Mouse (Mus musculus) left cerebral cortex, adult 2 months (tissue): ENCODE results near the gene Calm3. TPM values are rescaled to one million over a fixed set of nuclear protein-coding genes. Genes with fewer than 3 reads are reported as not detected.

Experiments
- DNase-seq, 2 experiments: peaks; one replicate each; pipeline ENCODE4 v3.0.0; 2021 to 2022; ENCODE audit warnings: low spot score in 2 of 2, mixed read lengths in 1 of 2; ENCODE audit errors: extremely low spot score in 1 of 2
- H3K27ac ChIP-seq: fragments of 200-600 bp; 2 replicates; pipeline ENCODE4 v1.8.1; 2022
- H3K4me3 ChIP-seq: fragments of 200-600 bp; 2 replicates; pipeline ENCODE4 v1.8.1; 2022
- CTCF ChIP-seq: fragments of 200-600 bp; IDR thresholded peaks from 2 replicates; pipeline ENCODE4 v1.8.1; 2022; ENCODE audit warnings: antibody characterized with exemption, mild to moderate bottlenecking, moderate library complexity
- intact Hi-C: fragments of 180-260 bp; cut with DNase I; formaldehyde crosslinking; loops from one replicate; pipeline ENCODE4 v1.15.1; 2025
- total RNA-seq, 2 experiments: library from RNA; stranded (reverse); gene quantifications; 2 replicates each; pipeline ENCODE4 v1.2.3; 2021

Calm3 gene
- total RNA-seq, 2 experiments from 2014 or later: 1,732 to 1,834 TPM

GRCm38 (mm10) chr7:16913806-16914452 is 10.0 kb downstream of the Calm3 start:
- intact Hi-C loops: loop anchor here (1.0 to 5.0 kb wide), 2 partner anchors 19 to 167 kb away; no protein-coding TSS in a partner anchor
- Histone ChIP-seq H3K27ac (no peak overlapping the region), H3K4me3 (no peak overlapping the region)
- peak; percentile 73 to 79 for DNase-seq
- TF ChIP-seq CTCF: peak; percentile 92

GRCm38 (mm10) chr7:16912360-16912759 is 11.6 kb downstream of the Calm3 start:
- DNase-seq: no peak
- Histone ChIP-seq H3K4me3 (no peak overlapping the region), H3K27ac (no peak overlapping the region)
- no peak for TF ChIP-seq CTCF
- intact Hi-C loops: loop anchor here (5.0 kb wide), 1 partner anchor 165 kb away; no protein-coding TSS in a partner anchor

- intact Hi-C loops: loop anchor here (5.0 kb wide), 1 partner anchor 165 kb away; no protein-coding TSS in a partner anchor
- no peak overlapping the region for H3K4me3 ChIP-seq
- H3K27ac ChIP-seq: no peak overlapping the region
- no peak for DNase-seq
- no peak for TF ChIP-seq CTCF
Measured at GRCm38 (mm10) chr7:16911904-16912303, 12.0 kb downstream of the Calm3 start.

GRCm38 (mm10) chr7:16909909-16910308 is 14.0 kb downstream of the Calm3 start:
- Histone ChIP-seq H3K27ac (no peak overlapping the region), H3K4me3 (no peak overlapping the region)
- intact Hi-C loops: loop anchor here (5.0 kb wide), 1 partner anchor 163 kb away; no protein-coding TSS in a partner anchor
- DNase-seq: no peak
- no peak for TF ChIP-seq CTCF

- Histone ChIP-seq H3K27ac (no peak overlapping the region), H3K4me3 (no peak overlapping the region)
- DNase-seq: no peak
- TF ChIP-seq CTCF: no peak
- intact Hi-C loops: no loop called here
Measured at GRCm38 (mm10) chr7:16908859-16909258, 15.1 kb downstream of the Calm3 start.

- Histone ChIP-seq H3K4me3 (no peak overlapping the region), H3K27ac (no peak overlapping the region)
- intact Hi-C loops: no loop called here
- DNase-seq: no peak
- TF ChIP-seq CTCF: no peak
Measured at GRCm38 (mm10) chr7:16908367-16908766, 15.5 kb downstream of the Calm3 start.

- intact Hi-C loops: no loop called here
- Histone ChIP-seq H3K27ac (no peak overlapping the region), H3K4me3 (no peak overlapping the region)
- TF ChIP-seq CTCF: no peak
- DNase-seq: no peak
Measured at GRCm38 (mm10) chr7:16907842-16908241, 16.1 kb downstream of the Calm3 start.

- Histone ChIP-seq H3K27ac (no peak overlapping the region), H3K4me3 (no peak overlapping the region)
- no peak for DNase-seq
- TF ChIP-seq CTCF: no peak
- intact Hi-C loops: no loop called here
Measured at GRCm38 (mm10) chr7:16906889-16907559, 16.9 kb downstream of the Calm3 start.

- TF ChIP-seq CTCF: no peak
- intact Hi-C loops: no loop called here
- Histone ChIP-seq H3K27ac (no peak within 1 kb of the TSS), H3K4me3 (no peak within 1 kb of the TSS)
- no peak for DNase-seq
Measured at GRCm38 (mm10) chr7:16906281-16906680, 17.6 kb downstream of the Calm3 start, which contains the start of gene Ptgir. TSS of gene Ptgir (plus strand) at chr7:16906490.

- no peak for DNase-seq
- intact Hi-C loops: no loop called here
- Histone ChIP-seq H3K4me3 (no peak overlapping the region), H3K27ac (no peak overlapping the region)
- TF ChIP-seq CTCF: no peak
Measured at GRCm38 (mm10) chr7:16905491-16906021, 18.4 kb downstream of the Calm3 start.

- DNase-seq: no peak
- Histone ChIP-seq H3K27ac (no peak overlapping the region), H3K4me3 (no peak overlapping the region)
- TF ChIP-seq CTCF: no peak
- intact Hi-C loops: loop anchor here (5.0 kb wide), 1 partner anchor 42 kb away; no protein-coding TSS in a partner anchor
Measured at GRCm38 (mm10) chr7:16904120-16904675, 19.7 kb downstream of the Calm3 start.

- DNase-seq: no peak
- no peak overlapping the region for H3K27ac ChIP-seq
- no peak for TF ChIP-seq CTCF
- H3K4me3 ChIP-seq: no peak overlapping the region
- intact Hi-C loops: loop anchor here (5.0 kb wide), 1 partner anchor 41 kb away; no protein-coding TSS in a partner anchor
Measured at GRCm38 (mm10) chr7:16903439-16903955, 20.4 kb downstream of the Calm3 start.
